Mouse (Mus musculus): ENCODE results near the gene Zbed4. TPM values are rescaled to one million over a fixed set of nuclear protein-coding genes. Genes with fewer than 3 reads are reported as not detected.
"Not testable (repeated sequence)": the region's sequence is repeated elsewhere in the genome, so short reads cannot be mapped to it uniquely, and the experiment has no call there.

Gene Zbed4
- total and polyA plus RNA-seq, 2 experiments from 2014 or later = 4.5 to 20.7 TPM

DNA sequence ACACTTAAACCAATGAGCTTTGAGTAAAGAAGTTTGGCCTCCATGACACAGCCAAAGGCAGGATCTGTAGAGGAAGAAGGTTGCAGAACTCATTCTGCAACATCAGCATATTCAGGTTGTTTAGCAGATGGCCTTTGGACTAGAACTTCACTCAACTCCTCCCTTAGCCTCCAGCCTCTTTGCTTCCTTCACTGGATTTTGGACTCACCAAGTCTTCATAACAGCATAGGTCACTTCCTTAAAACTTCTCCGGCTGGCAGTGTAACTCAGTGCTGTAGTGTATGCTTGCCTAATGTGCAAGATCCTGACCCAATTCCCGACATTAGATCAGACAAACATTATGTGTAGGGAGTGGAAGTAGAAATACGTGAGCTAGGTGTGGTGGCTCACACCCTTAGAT is 6.1 kb upstream of the Zbed4 start:
- 86% methylated on average over 3 of the region's 3 CpGs for WGBS
- Histone ChIP-seq H3K4me2 (ENCODE audit: low read depth, low read length, poor library complexity, severe bottlenecking) (no peak overlapping the region), H3K9ac (replicated peaks; ENCODE audit: low read length, poor library complexity, severe bottlenecking) (no peak overlapping the region), H3K36me3 (ENCODE audit: insufficient read depth, low read length) (no peaks in the 10 kb centered on the region), H3K9me3 (ENCODE audit: low read length) (no peaks in the 10 kb centered on the region), H3K27ac (ENCODE audit: low read depth, low read length) (no peak overlapping the region), H3K4me3 (ENCODE audit: low read depth, low read length) (no peak overlapping the region), H3K27me3 (ENCODE audit: insufficient read depth, low read length) (no peaks in the 10 kb centered on the region), H3K4me1 (ENCODE audit: insufficient read depth, low read length) (no peaks in the 10 kb centered on the region; the same call in 1 of the 2 replicates)
- ATAC-seq (ENCODE audit: low FRiP score) (no peak), DNase-seq (ENCODE audit: low spot score) (no peak)
- TF ChIP-seq CTCF (IDR thresholded peaks at IDR 0.05) = no peak

DNA sequence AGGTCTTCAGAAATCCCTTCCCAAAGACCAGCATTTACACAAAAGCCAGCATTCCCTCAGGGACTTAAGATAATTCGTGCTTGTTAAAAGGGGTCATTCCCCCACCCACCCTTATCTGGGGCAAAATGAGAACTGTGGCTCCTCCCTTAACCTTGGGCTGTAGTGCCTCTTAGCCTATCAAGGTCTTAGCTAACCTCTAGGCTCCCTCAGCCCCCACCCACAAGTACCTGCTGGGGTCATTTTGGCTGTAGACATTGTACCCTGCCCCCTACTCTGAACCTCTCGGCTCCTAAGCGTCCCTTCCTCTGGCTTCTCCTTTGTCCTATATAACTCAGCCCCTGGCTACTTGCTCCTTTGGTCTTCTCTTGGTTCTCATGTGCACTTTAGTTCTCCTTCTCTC is 5.5 kb upstream of the Zbed4 start:
- 70% methylated on average over 3 of the region's 3 CpGs for WGBS
- no peak overlapping the region for H3K9ac ChIP-seq (replicated peaks; ENCODE audit: low read length, poor library complexity, severe bottlenecking)
- H3K27me3 ChIP-seq (ENCODE audit: insufficient read depth, low read length) = no peaks in the 10 kb centered on the region
- H3K4me3 ChIP-seq (ENCODE audit: low read depth, low read length) = no peak overlapping the region
- H3K27ac ChIP-seq (ENCODE audit: low read depth, low read length) = no peak overlapping the region
- H3K4me1 ChIP-seq (ENCODE audit: insufficient read depth, low read length) = no peaks in the 10 kb centered on the region; the same call in 1 of the 2 replicates
- no peaks in the 10 kb centered on the region for H3K9me3 ChIP-seq (ENCODE audit: low read length)
- DNase-seq (ENCODE audit: low spot score) = no peak
- H3K4me2 ChIP-seq (ENCODE audit: low read depth, low read length, poor library complexity, severe bottlenecking) = no peak overlapping the region
- no peaks in the 10 kb centered on the region for H3K36me3 ChIP-seq (ENCODE audit: insufficient read depth, low read length)
- no peak for ATAC-seq (ENCODE audit: low FRiP score)
- no peak for TF ChIP-seq CTCF (IDR thresholded peaks at IDR 0.05)

GRCm38 (mm10) chr15:88749617-88750016 is 1.8 kb upstream of the Zbed4 start:
- H3K9ac ChIP-seq (replicated peaks; ENCODE audit: low read length, poor library complexity, severe bottlenecking); DNase-seq (ENCODE audit: low spot score); H3K4me3 ChIP-seq (ENCODE audit: low read depth, low read length); H3K4me2 ChIP-seq (ENCODE audit: low read depth, low read length, poor library complexity, severe bottlenecking); H3K27ac ChIP-seq (ENCODE audit: low read depth, low read length); H3K36me3 ChIP-seq (ENCODE audit: insufficient read depth, low read length); H3K4me1 ChIP-seq (ENCODE audit: insufficient read depth, low read length); ATAC-seq (ENCODE audit: low FRiP score); H3K9me3 ChIP-seq (ENCODE audit: low read length); H3K27me3 ChIP-seq (ENCODE audit: insufficient read depth, low read length): not testable (repeated sequence)
- WGBS = 88% methylated on average over 8 of the region's 8 CpGs

- no peak for ATAC-seq (ENCODE audit: low FRiP score)
- no peaks in the 10 kb centered on the region for H3K9me3 ChIP-seq (ENCODE audit: low read length)
- H3K27me3 ChIP-seq (ENCODE audit: insufficient read depth, low read length) = no peaks in the 10 kb centered on the region
- no peak for TF ChIP-seq CTCF (IDR thresholded peaks at IDR 0.05)
- H3K4me2 ChIP-seq (ENCODE audit: low read depth, low read length, poor library complexity, severe bottlenecking) = no peak overlapping the region
- 94% methylated on average over 10 of the region's 10 CpGs for WGBS
- no peaks in the 10 kb centered on the region for H3K36me3 ChIP-seq (ENCODE audit: insufficient read depth, low read length)
- H3K9ac ChIP-seq (replicated peaks; ENCODE audit: low read length, poor library complexity, severe bottlenecking) = no peak overlapping the region
- H3K4me1 ChIP-seq (ENCODE audit: insufficient read depth, low read length) = no peaks in the 10 kb centered on the region; the same call in 1 of the 2 replicates
- H3K4me3 ChIP-seq (ENCODE audit: low read depth, low read length) = no peak overlapping the region
- DNase-seq (ENCODE audit: low spot score) = no peak
- H3K27ac ChIP-seq (ENCODE audit: low read depth, low read length) = no peak overlapping the region
These were observed 1.4 kb upstream of the Zbed4 start for GRCm38 (mm10) chr15:88750032-88750431.

GRCm38 (mm10) chr15:88750677-88751563 is 540 bp upstream of the Zbed4 start:
- WGBS = 7% methylated on average over 54 of the region's 54 CpGs
- peak overlapping the region; percentile 78 for H3K27ac ChIP-seq (ENCODE audit: low read depth, low read length)
- H3K4me1 ChIP-seq (ENCODE audit: insufficient read depth, low read length) = no peaks in the 10 kb centered on the region; the same call in 1 of the 2 replicates
- H3K9me3 ChIP-seq (ENCODE audit: low read length) = no peaks in the 10 kb centered on the region
- no peaks in the 10 kb centered on the region for H3K27me3 ChIP-seq (ENCODE audit: insufficient read depth, low read length)
- peak; percentile 98 for ATAC-seq (ENCODE audit: low FRiP score)
- H3K9ac ChIP-seq (replicated peaks; ENCODE audit: low read length, poor library complexity, severe bottlenecking) = peak overlapping the region; percentile 70
- no peaks in the 10 kb centered on the region for H3K36me3 ChIP-seq (ENCODE audit: insufficient read depth, low read length)
- DNase-seq (ENCODE audit: low spot score) = peak; percentile 99
- H3K4me2 ChIP-seq (ENCODE audit: low read depth, low read length, poor library complexity, severe bottlenecking) = peak overlapping the region; percentile 89
- peak overlapping the region; percentile 81 for H3K4me3 ChIP-seq (ENCODE audit: low read depth, low read length)
- no peak for TF ChIP-seq CTCF (IDR thresholded peaks at IDR 0.05)

DNA sequence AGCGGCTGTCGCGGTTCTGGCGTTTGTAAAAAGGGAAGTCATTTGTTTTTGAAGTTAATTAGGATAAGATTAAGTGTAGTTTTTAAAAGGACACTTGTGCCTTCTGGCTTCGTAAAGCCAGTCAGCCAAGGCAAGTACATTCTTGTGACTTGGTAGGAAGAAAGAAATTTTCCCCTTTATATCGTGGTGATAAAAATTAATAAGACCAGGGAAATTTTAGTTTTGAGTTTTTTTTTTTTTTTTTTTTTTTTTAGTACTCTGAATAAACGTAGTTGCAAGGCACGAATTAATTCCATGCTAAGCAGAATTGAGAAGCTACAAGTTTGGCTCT is 908 bp downstream of the Zbed4 start:
- Histone ChIP-seq H3K36me3 (ENCODE audit: insufficient read depth, low read length) (peaks cover 3% of the 10 kb centered on the region; the same call in 1 of the 2 replicates), H3K9ac (replicated peaks; ENCODE audit: low read length, poor library complexity, severe bottlenecking) (peak overlapping the region; percentile 70), H3K27ac (ENCODE audit: low read depth, low read length) (peak overlapping the region; percentile 78), H3K4me2 (ENCODE audit: low read depth, low read length, poor library complexity, severe bottlenecking) (peak overlapping the region; percentile 89), H3K4me1 (ENCODE audit: insufficient read depth, low read length) (no peaks in the 10 kb centered on the region; the same call in 1 of the 2 replicates), H3K4me3 (ENCODE audit: low read depth, low read length) (peak overlapping the region; percentile 81), H3K9me3 (ENCODE audit: low read length) (no peaks in the 10 kb centered on the region), H3K27me3 (ENCODE audit: insufficient read depth, low read length) (no peaks in the 10 kb centered on the region)
- WGBS = under 1% methylated on average over 8 of the region's 8 CpGs
- ATAC-seq (ENCODE audit: low FRiP score) = no peak
- DNase-seq (ENCODE audit: low spot score) = no peak
- TF ChIP-seq CTCF (IDR thresholded peaks at IDR 0.05) = no peak

All from midbrain, postnatal 0 days (tissue).